Mouse (Mus musculus) midbrain, embryonic 11.5 days (tissue): Measurements from ENCODE around the gene Dvl1. TPM values are rescaled to one million over a fixed set of nuclear protein-coding genes. Genes with fewer than 3 reads are reported as not detected.

Experiments
- ATAC-seq: fragments of 200-750 bp; cut with Nextera tagmentation; 2 replicates; pipeline ENCODE4 v1.8.0; 2017; ENCODE audit warnings: moderate TSS enrichment, moderate library complexity; ENCODE audit not compliant: low FRiP score
- DNase-seq: peaks from one replicate; pipeline ENCODE4 v3.0.0; 2015; ENCODE audit warnings: low spot score; ENCODE audit errors: missing footprints
- H3K27ac ChIP-seq: fragments of 300-500 bp; sonication (generic); 2 replicates; pipeline ENCODE4 v1.5.1; 2014; ENCODE audit warnings: low read depth, low read length
- H3K27me3 ChIP-seq: fragments of 300-500 bp; sonication (generic); 2 replicates; pipeline ENCODE4 v1.6.1; 2014; ENCODE audit warnings: mild to moderate bottlenecking, low read length, moderate library complexity, mixed read lengths; ENCODE audit not compliant: control insufficient read depth, insufficient read depth
- H3K36me3 ChIP-seq: fragments of 300-500 bp; sonication (generic); 2 replicates; pipeline ENCODE4 v1.6.1; 2014; ENCODE audit warnings: mild to moderate bottlenecking, low read length, moderate library complexity, mixed read lengths; ENCODE audit not compliant: control insufficient read depth, insufficient read depth
- H3K4me1 ChIP-seq: fragments of 300-500 bp; sonication (generic); 2 replicates; pipeline ENCODE4 v1.6.1; 2014; ENCODE audit warnings: low read length; ENCODE audit not compliant: control insufficient read depth, insufficient read depth
- H3K4me2 ChIP-seq: fragments of 300-500 bp; sonication (generic); 2 replicates; pipeline ENCODE4 v1.6.1; 2014; ENCODE audit warnings: mild to moderate bottlenecking, moderate library complexity
- H3K4me3 ChIP-seq: fragments of 300-500 bp; sonication (generic); 2 replicates; pipeline ENCODE4 v1.5.1; 2014; ENCODE audit warnings: low read depth, low read length
- H3K9ac ChIP-seq: fragments of 300-500 bp; sonication (generic); 2 replicates; pipeline ENCODE4 v1.6.1; 2014; ENCODE audit warnings: low read length
- H3K9me3 ChIP-seq: fragments of 300-500 bp; sonication (generic); 2 replicates; pipeline ENCODE4 v1.6.1; 2016; ENCODE audit warnings: low read length; ENCODE audit not compliant: control insufficient read depth
- WGBS: fragments of 180-500 bp; shearing (Covaris S2); extraction: QIAGEN DNeasy Blood & Tissue Kit; methylation state at CpG from one replicate; pipeline ENCODE4 v1.1.7; 2014; 5-methylcytosine and 5-hydroxymethylcytosine counted together
- polyA plus RNA-seq: library from polyadenylated mRNA; unstranded; fragments of >200 nt; fragmentation: Nextera tagmentation; extraction: Ambion mirVana; gene quantifications from 2 replicates; pipeline ENCODE4 v1.2.1, GENCODE M21; 2014

Dvl1 gene
- polyA plus RNA-seq, 1 experiment from 2014 or later = 10.7 TPM

GRCm38 (mm10) chr4:155837404-155838010 lies 9.7 kb upstream of the Dvl1 start:
- Histone ChIP-seq H3K36me3 (peaks cover 3% of the 10 kb centered on the region; the same call in 1 of the 2 replicates), H3K27ac (no peak overlapping the region), H3K4me1 (peaks cover 23% of the 10 kb centered on the region), H3K9me3 (no peaks in the 10 kb centered on the region), H3K4me3 (no peak overlapping the region), H3K9ac (no peak overlapping the region), H3K4me2 (no peak overlapping the region), H3K27me3 (peaks cover 7% of the 10 kb centered on the region; the same call in 1 of the 2 replicates)
- ATAC-seq = no peak
- WGBS = 86% methylated on average over 11 of the region's 11 CpGs
- no peak for DNase-seq

- Histone ChIP-seq H3K27me3 (peaks cover 7% of the 10 kb centered on the region; the same call in 1 of the 2 replicates), H3K4me1 (peaks cover 22% of the 10 kb centered on the region), H3K4me2 (no peak overlapping the region), H3K4me3 (no peak overlapping the region), H3K36me3 (no peaks in the 10 kb centered on the region), H3K9me3 (no peaks in the 10 kb centered on the region), H3K9ac (no peak overlapping the region; the same call in 1 of the 2 replicates), H3K27ac (no peak overlapping the region)
- WGBS = 59% methylated on average over 8 of the region's 8 CpGs
- ATAC-seq (no peak), DNase-seq (no peak)
Measured at GRCm38 (mm10) chr4:155838187-155839153, 8.7 kb upstream of the Dvl1 start.

- peaks cover 22% of the 10 kb centered on the region for H3K4me1 ChIP-seq
- H3K9me3 ChIP-seq = no peaks in the 10 kb centered on the region
- peak within 1 kb of the TSS; percentile 76 for H3K4me2 ChIP-seq
- H3K4me3 ChIP-seq = peak within 1 kb of the TSS; percentile 39
- H3K27ac ChIP-seq = peak within 1 kb of the TSS; percentile 48
- 2% methylated on average over 16 of the region's 16 CpGs for WGBS
- peak; percentile 95 for DNase-seq
- peak; percentile 91 for ATAC-seq
- peaks cover 7% of the 10 kb centered on the region; the same call in 1 of the 2 replicates for H3K27me3 ChIP-seq
- no peaks in the 10 kb centered on the region for H3K36me3 ChIP-seq
- H3K9ac ChIP-seq = peak within 1 kb of the TSS; percentile 73
Measured at GRCm38 (mm10) chr4:155839483-155839910, 7.7 kb upstream of the Dvl1 start, which contains the start of gene Mxra8. Mxra8 (plus strand) TSS chr4:155839680.

GRCm38 (mm10) chr4:155840076-155841002 lies 6.9 kb upstream of the Dvl1 start:
- WGBS = 9% methylated on average over 8 of the region's 8 CpGs
- peaks cover 7% of the 10 kb centered on the region; the same call in 1 of the 2 replicates for H3K27me3 ChIP-seq
- peak overlapping the region; percentile 48; the same call in 1 of the 2 replicates for H3K27ac ChIP-seq
- ATAC-seq (peak; percentile 9), DNase-seq (peak; percentile 90)
- no peaks in the 10 kb centered on the region for H3K36me3 ChIP-seq
- peak overlapping the region; percentile 39 for H3K4me3 ChIP-seq
- no peaks in the 10 kb centered on the region for H3K9me3 ChIP-seq
- peaks cover 22% of the 10 kb centered on the region for H3K4me1 ChIP-seq
- H3K4me2 ChIP-seq = peak overlapping the region; percentile 76
- peak overlapping the region; percentile 73 for H3K9ac ChIP-seq

- peak overlapping the region; percentile 76 for H3K4me2 ChIP-seq
- no peaks in the 10 kb centered on the region for H3K9me3 ChIP-seq
- H3K27me3 ChIP-seq = peaks cover 7% of the 10 kb centered on the region; the same call in 1 of the 2 replicates
- peak overlapping the region; percentile 73 for H3K9ac ChIP-seq
- H3K4me3 ChIP-seq = peak overlapping the region; percentile 39
- peaks cover 22% of the 10 kb centered on the region for H3K4me1 ChIP-seq
- no peak overlapping the region for H3K27ac ChIP-seq
- DNase-seq (peak; percentile 92), ATAC-seq (peak; percentile 54)
- WGBS = under 1% methylated on average over 32 of the region's 32 CpGs
- no peaks in the 10 kb centered on the region for H3K36me3 ChIP-seq
Measured at GRCm38 (mm10) chr4:155841003-155841454, 6.2 kb upstream of the Dvl1 start.

- H3K27ac ChIP-seq = no peak overlapping the region
- no peaks in the 10 kb centered on the region for H3K36me3 ChIP-seq
- no peaks in the 10 kb centered on the region for H3K9me3 ChIP-seq
- WGBS = 37% methylated on average over 37 of the region's 38 CpGs
- H3K9ac ChIP-seq = no peak overlapping the region
- no peak for DNase-seq
- peaks cover 7% of the 10 kb centered on the region; the same call in 1 of the 2 replicates for H3K27me3 ChIP-seq
- H3K4me1 ChIP-seq = peaks cover 26% of the 10 kb centered on the region
- 0 out of 2 replicates have a peak overlapping the region, but pooled peaks have one; percentile 39 for H3K4me3 ChIP-seq
- no peak for ATAC-seq
- peak overlapping the region; percentile 76 for H3K4me2 ChIP-seq
Measured at GRCm38 (mm10) chr4:155841651-155842270, 5.4 kb upstream of the Dvl1 start.

- WGBS = 95% methylated on average over 5 of the region's 5 CpGs
Measured at GRCm38 (mm10) chr4:155843231-155843630, 4.0 kb upstream of the Dvl1 start.

More at GRCm38 (mm10) chr4:155843231-155843630, 4.0 kb upstream of the Dvl1 start:
- H3K4me1 ChIP-seq = peaks cover 32% of the 10 kb centered on the region
- no peak overlapping the region for H3K4me3 ChIP-seq
- H3K36me3 ChIP-seq = no peaks in the 10 kb centered on the region
- H3K27ac ChIP-seq = no peak overlapping the region
- peaks cover 7% of the 10 kb centered on the region; the same call in 1 of the 2 replicates for H3K27me3 ChIP-seq
- no peak overlapping the region for H3K4me2 ChIP-seq
- DNase-seq = no peak
- no peak for ATAC-seq
- H3K9ac ChIP-seq = no peak overlapping the region
- no peaks in the 10 kb centered on the region for H3K9me3 ChIP-seq
